Mouse (Mus musculus) bone marrow, adult 2 months (tissue): ENCODE measurements at regions not wholly inside any gene's neighbourhood (a gene's known extent, or its start where the extent isn't known, plus 50 kb on each side); places are given as distances from the start of the nearest gene placed in this dataset.

ENCODE experiments used
- CTCF ChIP-seq: fragments of 200-500 bp; IDR thresholded peaks from 2 replicates; pipeline ENCODE4 v1.5.1; 2011; ENCODE audit warnings: low read length, control low read depth; ENCODE audit not compliant: control insufficient read depth, insufficient read depth
- POLR2A ChIP-seq: fragments of 200-500 bp; IDR thresholded peaks from 2 replicates; pipeline ENCODE4 v1.6.1; 2011; ENCODE audit warnings: low read depth, mild to moderate bottlenecking, control low read depth, low read length, borderline replicate concordance; ENCODE audit not compliant: control insufficient read depth

DNA sequence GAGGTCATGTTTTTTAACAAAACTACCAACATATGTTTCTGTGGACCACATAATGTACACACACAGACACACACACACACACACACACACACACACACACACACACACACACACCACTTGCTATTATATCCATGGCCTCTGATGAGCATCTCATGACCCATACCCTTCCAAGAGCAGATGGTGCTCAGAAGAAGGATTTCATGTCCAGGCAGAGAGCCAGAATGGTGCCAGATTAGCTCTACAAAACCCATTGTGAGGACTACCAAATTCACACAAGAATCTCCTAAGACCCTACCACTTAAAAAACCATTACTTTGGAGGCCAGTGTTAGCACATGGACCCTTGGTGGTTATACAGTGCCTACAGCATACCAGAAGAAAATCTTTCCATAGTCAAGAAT is 810.5 kb downstream of the Efnb2 start:
- no peak for TF ChIP-seq POLR2A
- no peak for TF ChIP-seq CTCF
